Mouse (Mus musculus) megakaryocyte, embryonic 14.5 days (primary cell): ENCODE results near the gene Ctdsp1. TPM values are rescaled to one million over a fixed set of nuclear protein-coding genes. Genes with fewer than 3 reads are reported as not detected.
A peak's percentile ranks its signal among the peaks of the same experiment; 100 is the strongest.

Source experiments
- H3K27me3 ChIP-seq: replicated peaks from 2 replicates; pipeline ENCODE3; 2012; ENCODE audit warnings: inconsistent platforms
- H3K36me3 ChIP-seq: replicated peaks from 2 replicates; pipeline ENCODE3; 2012; ENCODE audit warnings: low read length, inconsistent platforms, mixed read lengths
- H3K4me1 ChIP-seq: 2 replicates; pipeline ENCODE4 v1.6.1; 2012; ENCODE audit warnings: inconsistent platforms
- H3K4me3 ChIP-seq: replicated peaks from 2 replicates; pipeline ENCODE3; 2012; ENCODE audit warnings: moderate library complexity, mild to moderate bottlenecking, inconsistent platforms
- H3K9me3 ChIP-seq: 2 replicates; pipeline ENCODE4 v1.6.1; 2012; ENCODE audit warnings: inconsistent platforms
- FLI1 ChIP-seq: IDR thresholded peaks from 2 replicates; pipeline ENCODE4 v1.6.1; 2012; ENCODE audit warnings: low read length, inconsistent platforms, mixed read lengths
- GATA1 ChIP-seq: IDR thresholded peaks from 3 replicates; pipeline ENCODE4 v1.6.1; 2012; ENCODE audit warnings: mixed read lengths, low read length, inconsistent platforms, borderline replicate concordance
- polyA plus RNA-seq: library from polyadenylated mRNA; stranded (reverse); fragments of >175 nt; gene quantifications from 2 replicates; pipeline ENCODE4 v1.2.3, GENCODE M21; 2012; ENCODE audit warnings: low replicate concordance; ENCODE audit not compliant: insufficient read depth

Gene Ctdsp1
- polyA plus RNA-seq, result 33.8 and 117 TPM in 2 replicates

DNA sequence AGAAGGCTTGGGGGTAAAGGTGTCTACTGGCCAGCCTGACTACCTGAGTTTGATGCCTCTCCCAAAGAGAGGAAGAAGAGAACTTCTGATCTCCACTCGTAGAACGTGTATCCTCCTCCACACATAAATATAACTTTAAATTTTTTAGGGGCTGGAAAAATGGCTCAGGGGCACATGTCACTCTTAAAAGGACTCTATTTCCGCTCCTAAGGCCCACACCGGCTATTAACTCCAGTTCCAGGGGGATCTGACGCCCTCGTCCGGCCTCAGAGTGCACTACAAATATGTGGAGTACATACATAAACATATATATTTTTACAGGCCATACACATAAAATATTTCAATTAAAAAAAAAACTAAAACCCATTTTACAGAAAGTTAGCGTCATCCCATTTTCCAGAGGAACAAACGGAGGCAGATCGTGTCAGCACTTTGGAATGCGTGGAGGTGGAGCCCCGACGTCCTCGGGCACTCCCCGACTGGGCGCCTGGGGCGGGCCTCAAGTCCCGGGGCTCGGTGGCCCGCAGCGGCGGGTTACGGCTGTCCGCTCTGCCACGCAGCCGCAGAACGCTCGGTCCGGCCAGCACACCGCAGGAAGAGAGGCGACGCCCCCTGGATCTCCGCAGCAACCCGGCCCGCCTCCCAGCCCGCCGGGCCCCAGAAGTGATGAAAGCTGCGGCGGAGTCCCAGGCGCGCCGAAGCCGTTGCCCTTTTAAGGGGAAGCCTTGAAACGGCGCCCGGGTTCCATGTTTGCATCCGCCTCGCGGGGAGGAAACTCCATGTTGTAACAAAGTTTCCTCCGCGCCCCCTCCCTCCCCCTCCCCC is at the start of gene Ctdsp1:
Gene Ctdsp1, plus strand, starts transcription at position 586 of the 825 bp plus-strand sequence.
- no peaks in the 10 kb centered on the region for H3K27me3 ChIP-seq
- peaks cover 26% of the 10 kb centered on the region for H3K36me3 ChIP-seq
- TF ChIP-seq FLI1, result no peak
- TF ChIP-seq GATA1, result no peak
- H3K4me1 ChIP-seq, result peaks cover 86% of the 10 kb centered on the region
- H3K9me3 ChIP-seq, result no peaks in the 10 kb centered on the region
- peak within 1 kb of the TSS; percentile 97 for H3K4me3 ChIP-seq

DNA sequence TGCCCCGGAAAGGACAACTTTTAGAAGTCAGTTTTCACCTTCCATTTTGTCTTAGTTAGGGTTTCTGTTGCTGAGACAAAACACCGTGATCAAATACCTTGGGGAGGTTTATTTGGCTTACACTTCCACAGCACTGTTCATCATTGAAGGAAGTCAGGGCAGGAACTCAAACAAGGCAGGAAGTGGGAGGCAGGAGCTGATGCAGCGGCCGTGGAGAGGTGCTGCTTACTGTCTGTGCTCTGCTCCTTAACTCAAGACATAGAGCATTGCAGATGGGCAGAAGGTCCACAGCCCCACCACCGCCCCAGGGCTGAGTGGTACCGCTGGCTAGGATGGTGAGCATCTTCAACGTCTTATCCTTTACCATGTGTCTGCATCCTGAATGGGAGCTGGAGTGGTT is 49.4 kb upstream of the Ctdsp1 start:
- Histone ChIP-seq H3K4me3 (no peak overlapping the region), H3K36me3 (no peaks in the 10 kb centered on the region), H3K9me3 (peaks cover 5% of the 10 kb centered on the region; the same call in 1 of the 2 replicates), H3K27me3 (peaks cover 50% of the 10 kb centered on the region), H3K4me1 (peaks cover 63% of the 10 kb centered on the region)
- TF ChIP-seq GATA1 (no peak), FLI1 (no peak)

DNA sequence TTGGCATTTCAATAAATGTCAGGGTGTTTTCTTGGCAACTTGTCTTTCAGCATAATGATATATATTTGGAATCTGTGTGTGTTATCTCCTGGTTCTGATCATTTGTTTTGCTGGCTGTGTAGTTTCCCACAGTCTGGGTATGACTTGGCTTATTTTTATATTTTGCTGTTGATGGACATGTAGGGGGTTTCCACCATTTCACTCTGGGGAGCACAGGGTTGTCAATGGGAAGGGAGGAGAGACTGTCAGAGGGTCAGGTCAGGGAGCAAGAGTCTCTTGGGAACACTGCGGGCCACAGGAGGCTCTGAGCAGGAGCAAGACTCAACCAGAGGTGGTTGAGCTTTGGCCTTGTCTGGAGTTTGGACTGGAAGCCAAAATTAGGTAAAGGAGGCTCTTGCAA is 49.0 kb upstream of the Ctdsp1 start:
- peaks cover 49% of the 10 kb centered on the region for H3K27me3 ChIP-seq
- TF ChIP-seq GATA1, result no peak
- peaks cover 5% of the 10 kb centered on the region; the same call in 1 of the 2 replicates for H3K9me3 ChIP-seq
- no peaks in the 10 kb centered on the region for H3K36me3 ChIP-seq
- H3K4me1 ChIP-seq, result peaks cover 59% of the 10 kb centered on the region
- no peak overlapping the region for H3K4me3 ChIP-seq

DNA sequence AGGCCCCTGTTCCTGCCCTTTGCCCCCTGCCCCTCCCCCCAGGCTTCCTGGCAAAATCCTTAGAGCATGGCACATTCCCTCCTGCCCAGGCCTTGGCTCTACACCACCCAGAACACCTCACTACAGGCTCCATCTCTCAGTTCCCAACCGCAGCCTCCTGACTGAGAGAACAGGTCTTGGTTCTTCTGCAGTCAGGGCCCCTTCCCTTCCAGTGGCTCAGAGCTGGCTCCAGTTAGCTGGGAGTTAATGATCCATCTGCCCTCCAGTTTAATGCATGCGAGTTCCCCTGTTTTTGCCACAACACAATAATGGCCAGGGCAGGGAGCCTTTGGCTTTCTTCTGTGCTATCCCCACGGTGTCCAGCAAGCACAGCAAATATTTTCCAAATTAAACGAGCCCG is 48.1 kb upstream of the Ctdsp1 start:
- peaks cover 49% of the 10 kb centered on the region for H3K27me3 ChIP-seq
- peaks cover 5% of the 10 kb centered on the region; the same call in 1 of the 2 replicates for H3K9me3 ChIP-seq
- H3K4me1 ChIP-seq, result peaks cover 54% of the 10 kb centered on the region

DNA sequence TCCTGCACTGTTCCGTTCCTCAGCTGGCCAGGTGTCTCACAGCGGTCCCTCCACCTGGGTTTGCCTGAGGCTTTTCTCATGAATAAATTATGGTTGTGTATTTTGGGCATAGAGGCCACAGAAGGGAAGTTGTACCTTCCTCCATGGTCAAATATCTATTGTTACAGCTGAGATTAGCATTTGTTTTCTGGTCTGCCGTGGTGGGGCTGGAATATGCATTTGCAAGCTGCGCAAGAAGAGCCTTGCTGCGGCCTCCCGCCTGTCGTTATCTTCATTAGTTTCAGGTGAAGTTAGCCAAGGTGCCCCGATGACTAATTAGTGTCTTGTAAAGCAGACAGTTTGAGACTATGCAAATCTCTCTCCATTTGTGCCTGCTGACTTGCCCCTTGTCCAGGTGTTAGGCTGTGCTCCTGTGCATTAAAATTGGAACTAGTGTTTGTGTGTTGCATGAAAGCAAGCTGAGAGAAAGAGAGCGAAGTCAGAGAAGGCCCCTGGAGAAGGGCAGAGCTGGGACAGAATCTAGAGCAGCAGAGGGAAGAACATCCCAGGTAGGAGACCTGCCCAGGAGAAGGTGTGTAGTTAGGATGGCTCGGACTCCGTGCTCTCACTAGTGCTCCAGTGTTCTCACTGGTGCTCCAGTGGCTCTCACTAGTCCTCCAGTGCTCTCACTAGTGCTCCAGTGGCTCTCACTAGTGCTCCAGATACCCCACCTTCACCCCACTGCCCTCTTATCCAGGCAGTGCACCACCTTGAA is 47.0 kb upstream of the Ctdsp1 start:
- no peak for TF ChIP-seq GATA1
- Histone ChIP-seq H3K36me3 (no peaks in the 10 kb centered on the region), H3K27me3 (peaks cover 50% of the 10 kb centered on the region), H3K4me1 (peaks cover 42% of the 10 kb centered on the region), H3K4me3 (no peak overlapping the region), H3K9me3 (peaks cover 5% of the 10 kb centered on the region; the same call in 1 of the 2 replicates)

More for the DNA sequence above, 48.1 kb upstream of the Ctdsp1 start:
- no peaks in the 10 kb centered on the region for H3K36me3 ChIP-seq
- no peak for TF ChIP-seq GATA1
- H3K4me3 ChIP-seq, result no peak overlapping the region

DNA sequence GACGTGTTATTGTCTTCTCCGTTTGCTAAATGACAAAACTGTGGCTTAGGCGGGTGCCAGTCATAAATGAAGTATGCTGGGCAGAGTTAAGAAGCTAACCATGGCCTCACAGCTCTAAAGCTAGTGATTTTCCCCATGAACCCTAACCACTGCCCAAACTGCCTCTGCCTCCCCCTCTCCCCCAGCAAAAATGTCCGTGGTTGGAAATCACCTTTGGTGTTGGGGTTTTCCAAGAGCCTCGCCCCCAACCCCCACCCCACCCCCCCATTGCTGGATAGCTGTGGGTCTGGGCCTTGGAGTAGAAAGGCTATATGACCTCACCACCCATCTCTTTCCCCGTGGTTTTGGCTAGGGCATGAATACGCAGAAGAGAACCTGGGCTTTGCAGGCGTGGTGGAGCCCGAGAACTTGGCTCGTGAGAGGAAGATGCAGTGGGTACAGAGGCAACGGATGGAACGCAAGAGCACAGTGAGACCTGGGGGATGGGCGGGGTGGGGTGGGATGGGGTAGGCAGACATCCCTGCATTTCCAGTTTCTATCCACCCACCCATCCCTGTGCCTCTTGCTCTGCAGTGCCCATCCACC is 40.0 kb upstream of the Ctdsp1 start:
- Histone ChIP-seq H3K4me3 (no peak overlapping the region), H3K27me3 (peaks cover 68% of the 10 kb centered on the region), H3K9me3 (no peaks in the 10 kb centered on the region), H3K4me1 (peaks cover 24% of the 10 kb centered on the region), H3K36me3 (no peaks in the 10 kb centered on the region)
- TF ChIP-seq FLI1, result no peak
- TF ChIP-seq GATA1, result no peak

DNA sequence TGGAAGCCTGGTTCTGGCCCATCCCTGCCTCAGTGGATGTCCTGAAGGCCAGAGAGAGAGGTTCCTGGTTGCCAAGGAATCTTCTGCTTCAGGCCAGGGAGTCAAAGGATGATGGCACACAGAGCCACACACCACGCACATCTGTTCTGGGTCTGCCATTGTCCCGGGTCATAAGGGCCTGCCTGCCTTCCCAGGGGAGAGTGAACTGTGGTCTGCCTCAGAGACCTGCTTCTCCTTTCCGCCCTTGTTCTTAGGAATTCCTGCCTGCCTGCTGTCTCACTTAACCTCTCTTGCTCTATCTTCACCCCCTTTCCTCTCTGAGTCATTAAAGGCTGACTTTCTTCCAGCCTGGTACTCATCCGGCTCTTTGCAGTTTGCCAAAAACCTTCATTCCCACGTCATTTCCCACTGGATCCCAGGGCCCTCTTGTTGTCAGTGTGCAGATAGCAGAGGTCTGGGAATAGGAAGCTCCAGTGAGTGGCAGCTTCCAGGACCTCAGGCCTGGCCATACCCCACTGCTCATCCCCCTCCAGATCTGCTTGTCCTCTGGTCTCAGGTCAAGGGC is 38.7 kb upstream of the Ctdsp1 start:
- no peak overlapping the region for H3K4me3 ChIP-seq
- no peaks in the 10 kb centered on the region for H3K36me3 ChIP-seq
- H3K27me3 ChIP-seq, result peaks cover 62% of the 10 kb centered on the region
- H3K4me1 ChIP-seq, result peaks cover 24% of the 10 kb centered on the region
- H3K9me3 ChIP-seq, result no peaks in the 10 kb centered on the region
- TF ChIP-seq FLI1 (no peak), GATA1 (no peak)

DNA sequence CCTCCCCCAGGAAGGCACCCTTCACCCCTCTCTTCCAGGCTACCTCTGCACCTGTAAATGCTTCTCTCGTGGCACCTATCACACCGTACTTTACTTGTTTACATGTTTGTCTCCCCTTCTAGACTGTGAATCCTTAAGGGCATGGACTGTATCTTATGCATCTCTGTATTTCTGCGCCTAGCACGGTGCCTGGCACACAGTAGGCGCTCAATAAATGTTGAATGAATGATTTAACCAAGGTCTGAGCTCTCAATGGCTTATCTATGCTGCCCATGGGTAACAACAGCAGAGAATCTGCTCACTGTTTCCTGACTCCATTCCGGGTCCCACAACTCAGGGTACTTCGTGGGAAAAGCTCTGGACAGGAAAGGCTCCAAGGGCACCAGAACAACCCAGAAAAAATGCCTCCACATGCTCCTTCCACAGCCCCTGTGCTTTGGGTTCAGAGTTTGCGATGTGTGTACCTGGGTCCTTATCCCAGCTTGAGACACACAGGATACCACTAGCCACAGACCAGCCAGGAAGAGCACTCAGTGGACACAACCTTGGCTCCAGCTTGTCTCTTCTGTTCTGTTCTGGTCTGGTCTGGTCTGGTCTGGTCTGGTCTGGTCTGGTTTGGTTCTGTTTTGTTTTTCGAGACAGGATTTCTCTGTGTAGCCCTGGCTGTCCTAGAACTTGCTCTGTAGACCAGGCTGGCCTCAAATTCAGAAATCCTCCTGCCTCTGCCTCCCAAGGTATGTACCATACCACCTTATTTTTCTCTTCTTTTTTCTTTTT is 37.7 kb upstream of the Ctdsp1 start:
- Histone ChIP-seq H3K27me3 (peaks cover 60% of the 10 kb centered on the region), H3K9me3 (no peaks in the 10 kb centered on the region), H3K4me3 (no peak overlapping the region), H3K4me1 (peaks cover 24% of the 10 kb centered on the region), H3K36me3 (no peaks in the 10 kb centered on the region)
- TF ChIP-seq GATA1 (no peak), FLI1 (no peak)

DNA sequence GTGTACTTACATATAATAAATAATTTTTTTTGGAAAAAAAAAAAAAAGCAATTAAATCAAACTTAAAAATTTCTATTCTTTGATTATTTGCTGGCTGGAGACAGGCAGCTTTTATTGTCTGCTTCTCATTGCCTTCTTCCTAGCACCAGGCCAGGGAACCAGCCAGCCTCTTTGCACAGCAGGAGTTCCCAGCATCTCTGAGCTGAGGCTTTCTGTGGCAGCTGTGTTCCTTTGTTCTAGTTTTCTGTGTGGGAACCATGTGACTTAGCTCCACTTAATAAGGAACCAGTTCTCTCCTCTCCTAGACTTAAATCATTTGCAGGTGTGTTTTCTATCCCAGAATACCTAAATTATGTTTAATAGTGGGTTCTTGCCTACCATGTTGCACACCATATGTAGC is 33.8 kb upstream of the Ctdsp1 start:
- TF ChIP-seq FLI1, result no peak
- no peak for TF ChIP-seq GATA1
- peaks cover 38% of the 10 kb centered on the region for H3K27me3 ChIP-seq
- no peaks in the 10 kb centered on the region for H3K9me3 ChIP-seq
- H3K4me1 ChIP-seq, result peaks cover 31% of the 10 kb centered on the region
- no peaks in the 10 kb centered on the region for H3K36me3 ChIP-seq
- H3K4me3 ChIP-seq, result no peak overlapping the region
